ENCODE assay signal across 20 mouse cellular contexts in genomic region chr9:101160627-101161026, GRCm38 (mm10).
DNase-seq lines count a peak whose midpoint lies in the region; ATAC-seq and TF ChIP-seq lines count a peak whose summit lies in the region.
"Had no signal": no experiment of that assay in that cellular context is flagged by ENCODE, and none has a peak within 500 bp of the region (broad histone marks: within the 10 kb centered on the region; RNA-seq: fewer than 3 reads in every experiment).

No protein-coding gene starts in this region.

- H3K9me3 ChIP-seq in lung, postnatal 0 days (ENCODE audit: low read length), result no peaks in the 10 kb centered on the region
- H3K9me3 ChIP-seq: embryonic facial prominence, embryonic 10.5 days; forebrain, embryonic 10.5 days; heart, embryonic 10.5 days; hindbrain, embryonic 12.5 days had no signal

- no peak overlapping the region for H3K9ac ChIP-seq in lung, postnatal 0 days (replicated peaks; ENCODE audit: low read depth)
- H3K9ac ChIP-seq: hindbrain, embryonic 12.5 days had no signal

- 0 out of 2 replicates have a peak, but pooled peaks have one; percentile 36 for TF ChIP-seq EP300 in lung, postnatal 0 days (IDR thresholded peaks at IDR 0.05)

- peak overlapping the region; percentile 64 for H3K27ac ChIP-seq in gastrocnemius, adult 2 months
- no peak overlapping the region for H3K27ac ChIP-seq in lung, postnatal 0 days (ENCODE audit: low read length)
- H3K27ac ChIP-seq: embryonic facial prominence, embryonic 10.5 days; forebrain, embryonic 10.5 days; heart, embryonic 10.5 days; hindbrain, embryonic 12.5 days had no signal

- no peaks in the 10 kb centered on the region for H3K4me1 ChIP-seq in lung, postnatal 0 days (ENCODE audit: insufficient read depth, low read depth, low read length)
- H3K4me1 ChIP-seq: embryonic facial prominence, embryonic 10.5 days; forebrain, embryonic 10.5 days; heart, embryonic 10.5 days; hindbrain, embryonic 12.5 days had no signal

- no peaks in the 10 kb centered on the region for H3K36me3 ChIP-seq in lung, postnatal 0 days (ENCODE audit: insufficient read depth, low read length)
- H3K36me3 ChIP-seq: forebrain, embryonic 10.5 days; hindbrain, embryonic 12.5 days had no signal

- peak; percentile 56; the same call in 1 of the 2 replicates for ATAC-seq in lung, postnatal 0 days
- ATAC-seq in granulocyte monocyte progenitor cell, adult 5-6 weeks (replicated peaks; ENCODE audit: poor library complexity, severe bottlenecking), result peak; percentile 82
- ATAC-seq: forebrain, embryonic 14.5 days; hindbrain, embryonic 16.5 days; inflammation-experienced regulatory T-cells, adult 6 months had no signal

- WGBS in lung, postnatal 0 days, result 44% methylated on average over 1 of the region's 1 CpGs

- no peak for TF ChIP-seq CTCF in gastrocnemius, adult 2 months (IDR thresholded peaks at IDR 0.05)
- TF ChIP-seq CTCF in lung, postnatal 0 days (IDR thresholded peaks at IDR 0.05), result no peak

- no peak for DNase-seq in gastrocnemius, adult 2 months
- no peak for DNase-seq in gastrocnemius, adult 8-10 months (ENCODE audit: low spot score in 2 of 2)
- DNase-seq in lung, postnatal 0 days (ENCODE audit: low spot score), result peak; percentile 84
- no peak for DNase-seq in lung, adult 18-20 months
- DNase-seq in urinary bladder, postnatal 14 days (ENCODE audit: low spot score), result no peak
- DNase-seq in adrenal gland, adult 18-20 months (ENCODE audit: low spot score in 2 of 2), result no peak
- DNase-seq: adrenal gland, adult 2 months; adrenal gland, postnatal 25 days; gastrocnemius, postnatal 14 days; heart, adult 11 months; heart, postnatal 10 days; heart, postnatal 4 days had no signal

- H3K27me3 ChIP-seq in lung, postnatal 0 days (replicated peaks; ENCODE audit: insufficient read depth, low read length), result no peaks in the 10 kb centered on the region
- H3K27me3 ChIP-seq: hindbrain, embryonic 12.5 days had no signal

- no peak overlapping the region for H3K4me2 ChIP-seq in lung, postnatal 0 days (replicated peaks; ENCODE audit: low read depth, low read length)
- H3K4me2 ChIP-seq: hindbrain, embryonic 12.5 days had no signal

- no peak overlapping the region for H3K4me3 ChIP-seq in gastrocnemius, adult 2 months
- H3K4me3 ChIP-seq in lung, postnatal 0 days (ENCODE audit: low read depth, low read length), result no peak overlapping the region
- H3K4me3 ChIP-seq: embryonic facial prominence, embryonic 10.5 days; forebrain, embryonic 10.5 days; heart, embryonic 10.5 days; hindbrain, embryonic 12.5 days had no signal

- intact Hi-C loops in gastrocnemius, adult 2 months (cut with DNase I), result no loop called here
